Mouse (Mus musculus) left cerebral cortex, adult 2 months (tissue): ENCODE measurements around the gene Stard7. TPM values are rescaled to one million over a fixed set of nuclear protein-coding genes. Genes with fewer than 3 reads are reported as not detected.
"Not testable (repeated sequence)": the region's sequence is repeated elsewhere in the genome, so short reads cannot be mapped to it uniquely, and the experiment has no call there.

Experiments used
- DNase-seq, 2 experiments: peaks; one replicate each; pipeline ENCODE4 v3.0.0; 2021 to 2022; ENCODE audit warnings: low spot score in 2 of 2, mixed read lengths in 1 of 2; ENCODE audit errors: extremely low spot score in 1 of 2
- H3K27ac ChIP-seq: fragments of 200-600 bp; 2 replicates; pipeline ENCODE4 v1.8.1; 2022
- H3K4me3 ChIP-seq: fragments of 200-600 bp; 2 replicates; pipeline ENCODE4 v1.8.1; 2022
- CTCF ChIP-seq: fragments of 200-600 bp; IDR thresholded peaks from 2 replicates; pipeline ENCODE4 v1.8.1; 2022; ENCODE audit warnings: antibody characterized with exemption, mild to moderate bottlenecking, moderate library complexity
- intact Hi-C: fragments of 180-260 bp; cut with DNase I; formaldehyde crosslinking; loops from one replicate; pipeline ENCODE4 v1.15.1; 2025
- total RNA-seq, 2 experiments: library from RNA; stranded (reverse); gene quantifications; 2 replicates each; pipeline ENCODE4 v1.2.3; 2021

Gene Stard7
- total RNA-seq, 2 experiments from 2014 or later: 98.6 to 114 TPM

DNA sequence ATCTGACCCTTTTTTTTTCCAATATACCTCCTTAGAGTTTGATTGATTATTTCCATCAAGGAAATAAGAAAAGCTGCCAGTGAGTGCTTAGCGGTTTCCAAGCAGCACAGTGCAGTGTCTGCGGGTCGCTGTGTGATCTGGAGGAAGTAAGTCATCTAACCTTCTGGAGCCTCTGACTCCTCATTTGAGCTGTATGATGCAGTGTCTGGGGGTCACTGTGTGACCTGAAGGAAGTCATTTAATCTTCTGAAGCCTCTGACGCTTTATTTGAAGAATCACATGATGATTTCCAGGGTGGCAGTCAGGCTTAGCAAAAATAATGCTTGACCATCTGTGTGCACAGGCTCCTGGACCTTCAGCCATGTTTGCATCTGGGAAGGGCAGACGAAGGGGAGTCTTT is 17.2 kb upstream of the Stard7 start:
- Histone ChIP-seq H3K4me3 (no peak overlapping the region), H3K27ac (no peak overlapping the region)
- DNase-seq: no peak
- TF ChIP-seq CTCF: no peak
- intact Hi-C loops: no loop called here

DNA sequence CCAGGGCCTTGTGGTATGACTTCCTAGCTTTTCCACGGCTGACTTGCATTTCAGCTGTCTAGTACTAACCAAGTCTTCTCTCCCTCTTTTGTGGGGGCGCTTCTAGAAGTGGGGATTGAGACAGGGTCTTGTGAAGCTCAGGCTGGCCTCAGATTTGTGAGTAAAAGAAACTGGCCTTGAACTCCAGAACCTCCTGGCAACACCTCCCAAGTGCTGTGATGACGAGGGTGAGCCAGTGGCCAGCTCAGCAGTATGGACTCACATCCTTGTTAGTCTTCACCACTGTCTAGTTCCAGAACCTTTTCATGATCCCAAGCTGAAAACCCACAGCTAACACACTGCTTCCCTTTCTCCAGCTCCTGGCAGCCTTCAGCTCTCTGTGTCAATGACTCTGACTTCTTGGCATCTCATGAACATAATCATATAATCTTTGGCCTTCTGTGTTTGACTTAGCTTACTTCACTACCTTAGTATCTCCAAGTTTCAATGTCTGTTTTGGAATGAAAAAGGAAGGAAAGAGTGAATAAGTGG is 15.3 kb upstream of the Stard7 start:
- no peak for DNase-seq
- no peak for TF ChIP-seq CTCF
- H3K4me3 ChIP-seq: no peak overlapping the region
- intact Hi-C loops: no loop called here
- no peak overlapping the region for H3K27ac ChIP-seq

DNA sequence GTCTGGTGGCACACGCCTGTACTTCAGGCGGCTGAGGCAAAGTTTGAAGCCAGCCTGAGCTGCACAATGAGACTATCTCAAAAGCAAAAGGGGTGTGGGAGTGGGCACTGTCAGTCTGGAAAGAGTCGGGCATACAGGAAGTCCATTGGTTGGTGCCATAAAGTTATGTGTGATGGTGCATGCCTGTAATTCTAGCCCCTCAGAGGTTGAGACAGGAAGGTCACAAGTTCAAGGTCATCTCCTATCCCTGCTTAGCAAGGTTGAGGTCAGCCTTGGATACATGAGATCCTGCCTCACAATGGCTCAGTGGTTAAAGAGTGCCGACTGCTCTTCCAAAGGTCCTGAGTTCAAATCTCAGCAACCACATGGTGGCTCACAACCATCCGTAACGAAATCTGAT is 14.7 kb upstream of the Stard7 start:
- Histone ChIP-seq H3K27ac (no peak overlapping the region), H3K4me3 (no peak overlapping the region)
- intact Hi-C loops: no loop called here
- no peak for TF ChIP-seq CTCF
- DNase-seq: no peak

GRCm38 (mm10) chr2:127259340-127259739 is 10.7 kb upstream of the Stard7 start:
- no peak overlapping the region; the same call in 1 of the 2 replicates for H3K27ac ChIP-seq
- no peak for TF ChIP-seq CTCF
- H3K4me3 ChIP-seq: no peak overlapping the region
- DNase-seq: no peak
- intact Hi-C loops: no loop called here

DNA sequence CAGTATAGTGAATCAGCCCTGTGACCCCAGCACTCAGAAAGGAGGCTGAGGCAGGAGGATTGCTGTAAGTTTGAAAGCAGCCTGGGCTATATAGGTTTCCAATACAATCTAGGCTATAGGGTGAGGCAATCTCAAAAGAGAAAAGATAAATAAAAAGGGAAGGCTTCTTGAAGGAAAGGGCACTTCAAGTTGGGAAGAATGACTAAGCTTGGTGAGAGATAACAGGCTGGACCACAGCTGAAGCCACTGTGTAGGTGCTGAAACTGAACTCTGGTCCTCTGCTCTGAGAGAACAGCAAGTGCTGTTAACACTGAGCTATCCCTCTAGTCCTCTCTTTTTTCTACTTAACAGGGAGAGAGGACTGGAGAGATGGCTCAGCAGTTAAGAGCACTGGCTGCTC is 7.5 kb upstream of the Stard7 start:
- TF ChIP-seq CTCF: no peak
- no peak overlapping the region for H3K4me3 ChIP-seq
- DNase-seq: no peak
- intact Hi-C loops: no loop called here
- no peak overlapping the region for H3K27ac ChIP-seq

DNA sequence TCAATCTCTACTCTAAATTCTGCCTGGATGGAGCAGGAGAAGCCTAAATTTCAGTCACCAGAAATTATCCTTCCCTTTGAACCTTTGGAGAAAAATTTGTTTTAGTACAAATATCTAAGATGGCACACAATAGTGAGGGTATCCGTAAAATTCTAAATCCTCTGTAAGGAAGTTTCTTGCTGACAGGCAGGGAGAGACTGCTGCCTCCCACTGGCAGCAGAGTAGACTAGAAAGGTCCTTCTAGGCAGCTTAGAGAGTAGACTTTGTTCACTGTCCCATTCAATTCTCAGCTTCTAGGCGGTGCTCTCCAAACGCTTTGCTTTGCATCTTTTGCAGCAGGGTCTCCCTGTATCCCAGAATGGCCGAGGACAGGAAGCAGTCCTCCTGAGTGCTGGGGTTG is 2.2 kb upstream of the Stard7 start:
- no peak overlapping the region for H3K4me3 ChIP-seq
- intact Hi-C loops: no loop called here
- TF ChIP-seq CTCF: peak; percentile 41
- no peak for DNase-seq
- no peak overlapping the region for H3K27ac ChIP-seq

DNA sequence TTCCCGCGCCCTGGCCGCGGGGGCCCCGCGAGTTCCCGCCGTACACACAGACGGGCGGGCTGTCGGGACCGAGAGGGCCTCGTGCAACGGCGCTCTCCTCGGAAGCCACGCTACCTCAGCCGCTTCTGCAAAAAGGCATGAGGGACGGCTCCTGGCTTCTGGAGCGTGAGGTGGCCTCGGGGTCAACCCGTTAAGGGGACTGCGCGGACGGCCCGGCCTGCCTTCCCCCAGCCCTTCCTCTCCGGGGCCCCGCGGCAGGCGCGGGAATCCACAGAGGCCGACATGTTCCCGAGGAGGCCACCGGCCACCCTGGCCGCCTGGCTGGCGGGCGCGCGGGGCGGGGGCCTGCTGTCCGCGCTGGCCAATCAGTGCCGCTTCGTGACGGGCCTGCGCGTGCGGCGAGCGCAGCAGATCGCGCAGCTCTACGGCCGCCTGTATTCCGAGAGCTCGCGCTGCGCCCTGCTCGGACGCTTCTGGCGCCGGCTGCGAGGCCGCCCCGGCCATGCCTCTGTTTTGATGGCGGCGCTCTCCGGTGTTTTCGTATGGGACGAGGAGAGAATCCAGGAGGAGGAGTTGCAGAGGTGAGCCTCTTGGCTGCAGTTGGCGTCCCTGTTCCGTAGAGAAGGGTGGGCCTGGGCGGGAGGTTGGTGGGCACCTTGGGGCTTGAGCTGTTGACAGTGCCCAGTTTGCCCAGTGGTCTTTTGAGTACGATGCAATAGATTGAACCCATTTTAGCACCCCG is 453 bp downstream of the Stard7 start:
- Histone ChIP-seq H3K27ac (peak overlapping the region; percentile 96), H3K4me3 (peak overlapping the region; percentile 98)
- DNase-seq: peak; percentile 85 to 86
- TF ChIP-seq CTCF: no peak
- intact Hi-C loops: loop anchor here (1.0 to 5.0 kb wide), 2 partner anchors 23 to 67 kb away; partner anchors contain the start of genes Astl, Ciao1, Dusp2 and Tmem127

DNA sequence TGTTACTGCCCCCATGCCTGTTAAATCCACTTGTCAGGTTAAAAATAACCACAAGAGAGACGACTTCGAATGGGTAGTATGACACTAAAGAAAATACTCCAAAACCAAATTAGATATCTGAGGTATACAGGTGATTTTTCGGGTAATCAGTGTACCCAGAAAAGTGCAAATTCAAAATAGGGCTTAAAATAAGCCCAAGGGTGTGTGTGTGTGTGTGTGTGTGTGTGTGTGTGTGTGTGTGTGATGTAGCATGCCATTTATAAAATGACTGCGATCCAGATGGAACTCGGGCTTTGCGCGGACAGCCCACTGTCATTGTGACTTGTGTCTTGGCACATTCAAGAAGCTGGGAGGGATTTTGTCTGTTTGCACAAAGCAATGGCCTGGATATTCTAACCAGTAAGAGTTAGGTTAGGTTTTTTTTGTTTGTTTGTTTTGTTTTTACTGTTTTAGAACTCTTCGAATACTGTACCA is 1.1 kb downstream of the Stard7 start:
- peak overlapping the region; percentile 96 for H3K27ac ChIP-seq
- H3K4me3 ChIP-seq: peak overlapping the region; percentile 98
- DNase-seq: no peak
- no peak for TF ChIP-seq CTCF
- intact Hi-C loops: loop anchor here (5.0 kb wide), 1 partner anchor 66 kb away; the partner anchor contains the start of genes Astl and Dusp2

GRCm38 (mm10) chr2:127272049-127272448 is 2.0 kb downstream of the Stard7 start:
- not testable (repeated sequence) for H3K27ac ChIP-seq, DNase-seq, H3K4me3 ChIP-seq
- intact Hi-C loops: loop anchor here (5.0 kb wide), 1 partner anchor 65 kb away; the partner anchor contains the start of genes Astl and Dusp2

DNA sequence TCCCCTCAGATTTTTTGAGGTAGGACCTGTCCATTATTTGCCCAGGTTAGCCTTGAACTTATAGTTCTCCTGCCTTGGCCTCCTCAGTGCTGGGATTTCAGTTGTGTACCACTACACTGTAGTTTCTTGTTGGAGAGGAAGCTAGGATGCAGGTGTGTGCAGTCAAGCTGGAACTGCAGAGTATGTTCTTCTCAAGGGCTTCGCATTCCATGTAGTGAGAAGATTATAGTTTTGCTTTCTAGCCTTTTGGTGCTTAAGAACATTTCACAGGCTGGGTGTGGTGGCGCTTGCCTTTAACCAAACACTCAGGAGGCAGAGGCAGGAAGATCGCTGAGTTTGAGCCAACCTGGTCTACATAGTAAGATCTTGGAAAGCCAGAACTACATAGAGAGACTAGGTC is 2.8 kb downstream of the Stard7 start:
- TF ChIP-seq CTCF: no peak
- Histone ChIP-seq H3K4me3 (no peak overlapping the region), H3K27ac (no peak overlapping the region)
- intact Hi-C loops: loop anchor here (5.0 kb wide), 1 partner anchor 64 kb away; the partner anchor contains the start of genes Astl and Dusp2
- DNase-seq: no peak

GRCm38 (mm10) chr2:127274590-127274989 is 4.6 kb downstream of the Stard7 start:
- Histone ChIP-seq H3K27ac (no peak overlapping the region), H3K4me3 (no peak overlapping the region)
- intact Hi-C loops: loop anchor here (5.0 kb wide), 1 partner anchor 63 kb away; the partner anchor contains the start of genes Astl and Dusp2
- no peak for DNase-seq
- no peak for TF ChIP-seq CTCF

GRCm38 (mm10) chr2:127275551-127276320 is 5.7 kb downstream of the Stard7 start:
- intact Hi-C loops: no loop called here
- no peak for TF ChIP-seq CTCF
- no peak overlapping the region for H3K4me3 ChIP-seq
- DNase-seq: no peak
- no peak overlapping the region for H3K27ac ChIP-seq
